Mouse (Mus musculus) fat pad, adult 2 months (tissue): ENCODE data around the gene Megf11.

Source experiments
- DNase-seq: peaks from one replicate; pipeline ENCODE4 v3.0.0-alpha.2; 2011; ENCODE audit warnings: low read depth, low spot score; ENCODE audit errors: extremely low read depth

Gene Megf11

DNA sequence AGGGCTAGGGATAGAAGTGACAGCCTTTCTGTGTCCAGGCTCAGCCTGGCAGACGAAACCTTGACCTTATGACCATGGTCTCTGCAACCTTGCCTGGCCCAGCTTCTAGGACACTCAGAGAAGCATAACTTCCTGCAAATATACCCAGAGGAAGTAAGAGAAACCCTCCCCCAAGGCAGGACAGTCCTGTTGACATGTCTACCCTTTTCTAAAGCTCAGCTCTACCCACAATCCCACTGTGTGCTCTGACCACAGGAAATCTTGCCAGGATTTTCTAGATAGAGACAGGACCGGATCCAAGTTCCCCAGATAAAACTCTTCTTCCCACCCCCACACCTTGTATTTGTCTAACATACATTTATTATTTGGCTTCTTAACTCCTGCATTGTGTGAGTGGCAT is 215.3 kb downstream of the Megf11 start:
- no peak for DNase-seq

- no peak for DNase-seq
Observed at GRCm38 (mm10) chr9:64602895-64603294, 217.5 kb downstream of the Megf11 start.

- DNase-seq, result no peak
Observed at GRCm38 (mm10) chr9:64604217-64604711, 218.8 kb downstream of the Megf11 start.

DNA sequence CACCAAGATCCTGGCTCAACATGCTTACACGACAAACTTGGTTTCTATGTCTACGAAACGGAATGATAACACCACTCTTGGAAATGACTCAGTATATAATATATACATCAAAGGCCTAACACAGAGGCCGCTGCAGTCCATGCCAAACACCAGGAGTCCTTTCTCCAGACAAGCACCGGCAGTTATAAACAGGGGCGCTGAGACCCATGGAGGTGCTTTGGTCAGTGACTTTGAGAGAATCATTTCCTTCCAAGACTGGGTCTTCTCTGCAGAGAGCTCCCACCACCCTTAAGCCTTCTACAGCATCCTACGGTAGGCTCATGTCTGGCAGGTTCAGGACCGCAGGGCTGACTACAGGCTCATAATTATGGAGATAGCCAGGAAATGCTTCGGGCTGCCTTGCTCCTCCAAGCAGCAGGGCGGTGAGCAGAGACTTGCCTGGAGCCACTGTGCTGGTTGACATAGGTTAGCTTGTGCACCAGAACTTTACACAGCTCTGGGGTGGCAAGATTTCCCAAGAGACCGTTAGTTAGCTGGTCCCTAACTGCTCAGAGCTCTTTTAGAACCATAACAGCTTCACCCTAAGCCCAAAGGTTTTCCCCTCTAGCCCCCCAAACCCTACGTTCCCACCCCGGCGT is 219.8 kb downstream of the Megf11 start:
- DNase-seq, result no peak

- DNase-seq, result no peak
Observed at GRCm38 (mm10) chr9:64605735-64606349, 220.4 kb downstream of the Megf11 start.

- no peak for DNase-seq
Observed at GRCm38 (mm10) chr9:64607049-64607448, 221.6 kb downstream of the Megf11 start.

DNA sequence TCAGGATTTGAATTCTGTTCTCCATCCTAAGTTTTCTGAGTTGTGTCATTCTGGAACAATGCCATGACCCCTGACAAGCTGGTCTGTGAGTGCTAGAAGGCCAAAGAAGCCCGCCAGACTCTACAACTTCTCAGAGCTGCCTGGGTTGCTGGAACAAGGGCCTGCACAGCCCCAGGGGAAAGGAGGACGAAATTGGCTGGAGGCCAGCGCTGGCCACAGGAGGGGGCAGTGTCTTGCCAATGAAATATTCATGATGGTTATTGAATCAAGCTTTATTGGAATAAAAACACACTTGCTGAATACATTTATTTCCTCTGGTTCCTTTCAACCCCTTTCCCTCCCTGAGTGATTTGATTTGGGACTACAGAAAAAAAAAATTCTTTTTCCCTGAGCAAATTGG is 224.1 kb downstream of the Megf11 start:
- no peak for DNase-seq

DNA sequence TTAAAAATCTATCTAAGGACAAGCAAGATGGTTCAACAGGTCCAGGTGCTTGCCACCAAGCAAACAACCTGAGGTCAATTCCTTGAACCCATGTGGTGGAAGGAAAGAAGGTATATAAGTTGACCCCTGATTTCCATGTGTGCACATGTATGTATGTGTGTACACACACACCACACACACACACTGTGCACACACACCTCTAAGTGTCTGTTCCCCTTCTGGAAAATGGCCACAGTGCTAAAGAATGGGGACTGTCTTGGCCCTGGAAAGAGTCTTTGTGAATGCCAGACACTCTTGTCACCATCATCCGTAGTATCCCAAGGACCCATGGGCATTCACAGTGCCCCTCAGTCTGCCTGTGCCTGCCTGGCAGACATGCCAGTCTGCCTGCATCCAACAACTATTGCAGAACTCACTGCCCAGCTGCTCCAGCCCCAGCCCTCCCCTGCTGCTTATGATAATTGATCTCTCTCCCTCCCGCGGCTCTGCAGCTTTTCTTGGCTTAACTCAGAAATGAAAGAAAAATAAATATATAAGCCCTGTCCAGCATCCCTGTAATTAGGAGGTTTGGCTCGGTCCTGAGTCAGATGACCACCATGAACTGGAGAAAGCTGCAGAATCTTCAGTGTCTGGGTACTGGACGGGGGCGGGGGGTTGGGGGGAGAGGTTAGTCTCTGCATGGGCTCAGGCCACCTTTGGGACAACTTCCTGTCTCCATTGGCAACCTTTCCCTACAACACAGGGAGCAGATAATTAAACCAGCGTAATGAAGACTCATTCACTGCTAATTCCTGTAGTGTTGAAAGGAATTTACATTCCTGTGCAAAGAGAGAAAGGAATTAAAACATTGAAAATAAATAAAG is 226.9 kb downstream of the Megf11 start:
- DNase-seq, result no peak

- DNase-seq, result no peak
Observed at GRCm38 (mm10) chr9:64612984-64613649, 227.7 kb downstream of the Megf11 start.

DNA sequence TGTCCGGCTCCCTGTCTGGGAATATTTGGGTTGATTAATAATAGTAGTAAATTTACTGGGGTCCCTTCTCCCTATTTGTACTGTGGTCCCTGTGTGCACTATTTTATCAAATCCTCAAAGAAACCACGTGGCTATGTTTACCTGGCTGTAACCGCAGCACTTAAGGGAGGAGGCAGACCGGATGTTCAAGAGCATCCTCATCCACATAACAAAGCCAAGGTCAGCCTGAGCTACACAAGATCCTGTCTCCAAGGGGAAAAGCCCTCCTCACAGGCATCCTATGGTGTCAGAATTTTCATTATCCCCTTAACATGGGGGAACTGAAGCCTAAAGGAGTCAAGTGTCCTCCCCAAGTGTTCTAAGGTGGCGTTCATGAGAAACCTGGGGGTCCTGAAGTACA is 232.0 kb downstream of the Megf11 start:
- DNase-seq, result no peak

DNA sequence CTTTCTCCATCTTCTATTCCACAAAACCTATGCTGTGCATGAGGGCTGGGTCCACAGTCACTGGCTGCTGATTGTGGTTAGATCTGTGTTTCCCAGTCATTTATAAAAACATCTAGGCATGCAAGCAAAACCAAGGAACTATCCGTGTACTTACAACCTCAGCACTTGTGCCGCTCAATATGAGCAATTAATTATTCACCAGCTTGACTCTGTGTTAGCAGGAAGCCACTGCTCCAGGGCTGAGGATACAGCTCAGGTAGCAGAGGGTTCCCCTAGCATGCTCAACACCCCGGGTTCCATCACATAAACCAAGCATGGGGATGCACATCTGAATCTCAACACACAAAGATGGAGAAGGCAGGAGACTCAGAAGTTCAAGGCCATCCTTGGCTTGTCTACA is 233.0 kb downstream of the Megf11 start:
- DNase-seq, result no peak

DNA sequence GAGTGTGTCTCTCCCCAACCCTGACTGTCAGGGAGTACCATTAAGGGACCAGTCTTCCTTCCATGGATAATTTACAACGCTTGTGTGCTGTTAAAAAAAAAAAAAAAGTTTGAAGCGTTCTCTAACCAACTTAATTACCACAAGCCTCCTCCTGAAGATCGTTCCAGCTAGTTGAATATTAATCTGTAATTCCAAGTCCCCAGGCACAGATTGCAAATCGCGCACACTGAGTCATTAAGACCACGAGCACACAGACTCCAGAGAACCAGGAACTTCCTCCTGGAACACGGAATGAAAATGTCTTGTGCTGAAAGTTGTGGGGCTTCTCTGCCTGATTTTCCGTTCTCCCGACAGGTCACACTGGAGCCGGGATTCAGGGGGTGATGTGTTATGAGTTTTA is 234.0 kb downstream of the Megf11 start:
- no peak for DNase-seq

DNA sequence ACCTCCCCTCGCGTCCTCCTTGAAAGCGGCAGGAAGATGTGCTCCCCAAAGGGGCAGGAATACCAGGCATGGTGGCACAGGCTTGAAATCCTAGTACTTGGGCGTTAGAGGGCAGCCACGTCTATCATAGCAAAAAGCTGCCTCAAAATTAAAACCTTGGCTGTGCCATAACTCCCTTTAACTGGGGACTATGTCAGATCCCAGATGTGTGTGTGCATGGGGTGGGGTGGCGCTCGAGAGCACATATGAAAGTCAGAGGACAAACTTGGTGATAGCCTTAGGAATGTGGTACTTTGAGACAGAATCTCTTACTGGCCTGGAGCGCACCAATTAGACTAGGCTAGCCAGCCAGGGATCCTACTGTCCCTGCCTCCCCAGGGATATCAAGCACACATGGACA is 235.2 kb downstream of the Megf11 start:
- DNase-seq, result no peak

GRCm38 (mm10) chr9:64621499-64622296 is 236.3 kb downstream of the Megf11 start:
- no peak for DNase-seq

GRCm38 (mm10) chr9:64623361-64623760 is 237.9 kb downstream of the Megf11 start:
- no peak for DNase-seq

DNA sequence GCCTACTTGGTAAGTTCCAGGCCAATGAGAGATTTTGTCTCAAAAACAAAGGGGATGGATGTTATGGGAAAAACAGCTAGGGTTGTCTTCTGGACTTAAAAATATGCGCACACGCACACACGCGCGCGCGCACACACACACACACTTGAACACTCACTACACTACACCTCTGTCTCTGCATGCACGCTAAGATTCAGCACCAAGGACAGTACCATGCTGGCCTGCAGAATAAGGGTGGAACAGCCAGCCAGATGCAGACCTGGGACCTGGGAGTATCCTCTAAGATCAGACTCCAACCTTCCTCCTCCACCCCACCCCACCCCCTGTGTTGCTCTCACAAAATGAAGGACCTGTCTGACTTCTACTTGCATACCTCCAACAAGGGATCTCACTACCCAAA is 239.1 kb downstream of the Megf11 start:
- DNase-seq, result no peak

DNA sequence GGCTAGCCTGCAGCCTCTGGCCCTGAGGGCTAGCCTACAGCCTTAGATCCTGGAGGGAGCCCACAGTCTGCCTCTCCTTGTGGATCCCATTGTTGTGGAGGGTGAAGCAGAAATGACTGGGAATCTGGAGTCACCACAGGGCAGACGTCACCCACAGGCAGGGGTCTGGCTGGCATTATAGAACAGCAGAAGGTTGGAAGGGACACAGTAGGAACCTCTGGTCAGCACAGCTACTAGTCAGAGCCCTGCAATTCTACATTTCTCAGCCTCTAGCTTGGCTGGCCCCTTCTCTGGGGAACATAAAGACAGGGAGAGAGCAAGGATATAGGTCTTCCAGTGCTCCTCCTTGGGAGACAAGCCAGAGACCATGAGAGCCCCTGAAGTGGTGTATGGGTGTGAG is 244.4 kb downstream of the Megf11 start:
- DNase-seq, result no peak

DNA sequence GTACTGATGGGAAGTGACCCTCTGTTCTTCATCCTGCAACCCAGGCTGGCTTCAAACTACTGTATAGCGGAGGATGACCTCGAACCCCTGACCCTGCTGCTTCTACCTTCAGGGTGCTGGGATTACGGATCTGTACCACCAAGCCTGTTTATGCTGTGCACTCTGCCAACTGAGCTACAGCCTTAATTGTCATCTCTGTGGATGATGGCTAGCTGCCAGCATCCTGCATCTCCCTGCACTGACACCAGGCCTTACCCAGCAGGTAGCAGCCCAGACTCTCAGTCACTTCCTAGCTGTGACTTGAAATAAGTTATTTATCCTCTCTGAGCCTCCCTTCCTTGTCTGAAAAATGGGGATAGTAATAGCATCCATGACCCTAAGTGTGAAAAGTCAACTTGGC is 247.7 kb downstream of the Megf11 start:
- DNase-seq, result no peak

- no peak for DNase-seq
Observed at GRCm38 (mm10) chr9:64636111-64636510, 250.7 kb downstream of the Megf11 start.

- DNase-seq, result no peak
Observed at GRCm38 (mm10) chr9:64636961-64637360, 251.5 kb downstream of the Megf11 start.

DNA sequence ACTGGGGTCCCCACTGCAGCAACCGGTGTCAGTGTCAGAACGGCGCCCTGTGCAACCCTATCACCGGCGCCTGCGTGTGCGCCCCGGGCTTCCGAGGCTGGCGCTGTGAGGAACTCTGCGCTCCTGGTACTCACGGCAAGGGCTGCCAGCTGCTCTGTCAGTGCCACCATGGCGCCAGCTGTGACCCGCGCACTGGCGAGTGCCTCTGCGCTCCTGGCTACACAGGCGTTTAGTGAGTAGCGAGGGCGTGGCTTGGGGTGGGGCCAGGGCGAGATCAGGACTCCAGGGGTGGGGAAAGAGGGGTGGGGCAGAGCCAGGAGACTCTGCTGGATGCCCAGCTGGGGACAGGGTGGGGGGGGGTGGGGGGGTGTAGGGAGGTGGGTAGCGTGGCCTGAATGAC is 252.8 kb downstream of the Megf11 start:
- DNase-seq, result no peak
